Mouse (Mus musculus) 416B (cell line): ENCODE measurements around the gene Homer3.

Source experiments
- DNase-seq: peaks from one replicate; pipeline ENCODE4 v3.0.0; 2011; ENCODE audit warnings: low read depth

Homer3 gene

GRCm38 (mm10) chr8:70282603-70283135, at the start of gene Homer3:
Homer3 (plus strand) TSS chr8:70282827.
- DNase-seq = peak; percentile 97

DNA sequence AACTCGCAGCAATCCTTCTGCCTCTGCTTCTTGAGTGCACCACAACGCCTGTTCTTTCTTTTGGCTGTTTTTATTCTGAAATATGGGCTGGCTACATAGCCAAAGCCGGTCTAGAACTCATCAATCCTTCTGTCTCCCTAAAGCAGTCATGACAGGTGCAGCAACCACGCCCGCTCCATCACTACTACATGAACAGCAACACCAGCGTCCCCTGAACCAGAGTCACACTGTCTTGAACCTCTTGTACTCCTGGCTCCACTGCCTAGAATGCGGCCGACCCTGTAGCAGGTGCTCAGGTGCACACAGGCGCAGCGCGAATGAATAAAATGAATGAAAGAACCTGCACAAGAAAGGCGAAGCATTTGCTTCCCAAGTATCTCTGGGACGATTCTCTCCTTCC, 49.0 kb upstream of the Homer3 start:
- DNase-seq = no peak

DNA sequence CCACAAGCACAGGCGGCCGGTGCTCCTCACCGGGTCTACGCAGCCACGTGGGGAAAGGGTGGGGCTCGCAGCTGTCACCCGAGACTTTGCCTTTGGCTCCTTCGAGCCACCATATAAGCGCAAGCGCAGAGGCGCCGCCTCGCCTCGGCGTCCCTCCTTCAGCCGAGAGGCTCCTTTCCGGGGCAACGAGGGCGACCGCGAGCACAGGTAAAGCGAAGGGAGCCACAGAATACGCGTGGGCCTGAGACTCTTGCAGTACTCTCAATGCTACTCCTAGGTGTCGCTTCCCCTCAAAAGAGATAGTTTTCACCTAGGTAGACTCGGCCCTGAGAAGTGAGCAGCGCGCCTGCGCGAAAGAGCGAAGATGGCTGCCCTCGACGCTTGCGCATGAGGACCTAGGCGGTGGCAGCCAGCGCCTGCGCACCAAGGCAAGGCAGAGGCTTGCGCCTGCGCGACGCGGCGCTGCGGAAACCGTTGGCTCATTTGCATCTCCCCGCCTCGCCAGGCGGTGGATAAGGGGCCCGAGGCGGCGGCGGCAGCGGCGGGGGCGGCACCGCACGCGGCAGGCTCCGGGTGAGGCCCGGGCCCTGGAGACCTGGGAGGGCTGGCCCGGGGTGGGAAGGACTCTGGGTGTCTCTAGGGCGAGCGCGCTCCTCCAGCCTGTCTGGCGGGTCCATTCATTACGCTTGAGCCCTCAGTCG, 48.4 kb upstream of the Homer3 start, which contains the start of the genes Sugp2 and Armc6:
Gene Sugp2 (plus strand): TSS at position 147 of the 701 bp plus-strand sequence.
Gene Armc6 (minus strand): TSS at position 387 of the 701 bp plus-strand sequence.
- peak; percentile 97 for DNase-seq

DNA sequence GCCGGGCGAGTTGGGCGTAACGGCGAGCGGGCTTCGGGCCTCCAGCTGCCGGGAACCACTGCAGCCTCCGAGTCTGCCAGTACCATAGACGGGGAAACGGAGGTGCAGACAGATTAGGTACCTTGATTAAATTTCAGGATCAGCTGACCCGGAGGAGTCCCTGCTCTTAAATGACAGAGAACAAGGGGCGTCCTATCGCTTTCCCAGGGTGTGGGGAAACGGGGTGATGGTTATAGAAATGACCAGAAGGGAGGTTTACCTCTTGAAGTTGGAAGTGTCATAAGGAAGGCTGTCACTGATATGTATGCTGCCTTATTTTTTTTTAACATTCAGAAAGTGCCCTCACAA, 47.9 kb upstream of the Homer3 start:
- no peak for DNase-seq

GRCm38 (mm10) chr8:70237842-70238241, 44.8 kb upstream of the Homer3 start:
- peak; percentile 96 for DNase-seq

DNA sequence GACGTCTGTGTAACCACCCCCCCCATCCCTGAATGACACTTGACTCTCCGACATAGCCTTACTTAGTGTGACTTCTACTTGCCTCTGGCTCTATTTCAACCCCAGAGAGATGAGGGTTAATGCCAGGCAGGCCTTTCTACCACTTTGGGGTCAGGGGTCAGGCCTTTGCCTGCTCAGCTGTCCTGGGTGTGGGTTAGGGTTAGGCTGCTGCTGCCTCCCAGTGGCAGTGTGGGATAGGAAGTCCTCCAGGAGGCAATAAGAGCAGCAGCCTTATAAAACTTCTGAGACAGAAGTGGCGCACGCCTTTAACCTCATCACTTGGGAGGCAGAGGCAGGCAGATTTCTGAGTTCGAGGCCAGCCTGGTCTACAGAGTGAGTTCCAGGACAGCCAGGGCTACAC, 42.0 kb upstream of the Homer3 start:
- peak; percentile 43 for DNase-seq

DNA sequence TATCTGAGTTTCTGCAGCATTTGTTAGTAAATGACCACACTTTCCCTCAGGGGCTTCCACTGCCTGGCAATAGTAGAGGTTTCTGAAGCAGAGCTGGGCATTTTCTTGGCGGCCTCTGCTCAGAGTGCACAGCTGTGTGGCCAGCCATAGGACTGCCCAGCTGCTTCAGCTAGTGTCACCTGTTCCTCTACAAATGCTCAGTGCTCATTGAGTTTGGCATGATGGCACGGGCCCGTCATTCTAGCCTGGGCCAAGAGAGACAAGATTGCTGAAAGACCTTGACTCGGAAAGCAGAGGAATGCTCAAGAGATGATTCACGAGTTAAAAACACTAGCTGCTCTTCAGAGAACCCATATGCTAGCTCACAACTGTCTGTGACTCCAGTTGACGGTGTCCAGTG, 36.0 kb upstream of the Homer3 start:
- DNase-seq = no peak

- no peak for DNase-seq
These were observed 34.8 kb upstream of the Homer3 start for GRCm38 (mm10) chr8:70247841-70248240.

DNA sequence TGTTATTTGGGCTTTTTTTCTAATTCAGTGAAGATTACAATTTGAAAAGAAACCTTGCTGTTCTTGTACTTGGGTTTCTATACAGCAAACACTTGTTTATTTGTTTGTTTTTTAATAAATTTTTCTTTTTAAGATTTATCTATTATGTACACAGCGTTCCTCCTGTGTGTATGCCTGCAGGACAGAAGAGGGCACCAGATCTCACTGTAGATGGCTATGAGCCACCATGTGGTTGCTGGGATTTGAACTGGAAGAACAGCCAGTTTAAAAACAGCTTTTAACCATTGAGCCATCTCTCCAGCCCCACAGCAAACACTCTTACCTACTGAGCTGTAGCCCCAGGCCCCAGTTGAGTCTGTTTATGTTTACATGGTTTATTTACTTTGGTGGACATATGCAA, 28.0 kb upstream of the Homer3 start:
- DNase-seq = peak; percentile 43

- DNase-seq = no peak
These were observed 25.2 kb upstream of the Homer3 start for GRCm38 (mm10) chr8:70257456-70257855.

DNA sequence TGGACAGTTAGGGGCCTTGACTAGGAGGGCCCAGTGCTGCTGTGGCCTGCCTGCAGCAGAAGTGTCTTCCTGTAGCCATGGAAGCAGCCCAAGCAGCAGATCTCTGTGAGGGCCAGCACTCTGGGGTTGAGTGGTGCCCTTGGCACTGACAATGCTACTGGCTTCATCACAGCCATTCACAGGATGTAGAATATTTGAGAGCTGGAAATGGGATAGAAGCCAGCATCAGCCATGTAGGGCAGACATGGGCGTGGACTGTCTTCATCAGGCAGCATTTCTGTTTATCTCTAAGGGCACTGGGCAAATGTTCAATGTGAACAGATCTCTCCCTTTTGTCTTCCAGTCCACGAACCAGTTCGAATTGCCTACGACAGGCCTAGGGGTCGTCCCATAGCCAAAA, 24.0 kb upstream of the Homer3 start:
- DNase-seq = no peak

GRCm38 (mm10) chr8:70259043-70259442, 23.6 kb upstream of the Homer3 start:
- DNase-seq = no peak

DNA sequence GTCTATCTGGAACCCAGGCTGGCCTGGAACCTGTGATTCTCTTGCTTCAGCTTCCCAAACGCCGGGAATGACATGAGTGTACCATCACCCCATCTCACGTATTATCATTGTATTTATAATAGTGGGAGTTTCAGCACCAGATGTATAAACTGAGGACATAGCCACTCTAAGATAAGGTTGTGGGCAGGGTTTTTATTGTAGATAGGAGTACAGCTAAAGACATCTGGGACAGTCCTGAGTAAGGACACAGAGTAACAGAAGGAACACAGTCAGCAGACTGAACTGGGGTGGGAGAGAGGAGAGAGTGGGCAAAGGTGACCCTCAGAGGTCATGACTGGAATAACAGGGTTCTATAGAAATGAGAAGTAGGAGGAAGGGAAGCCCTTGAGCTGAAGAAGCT, 15.0 kb upstream of the Homer3 start:
- DNase-seq = peak; percentile 23

GRCm38 (mm10) chr8:70268311-70268710, 14.3 kb upstream of the Homer3 start:
- DNase-seq = no peak

DNA sequence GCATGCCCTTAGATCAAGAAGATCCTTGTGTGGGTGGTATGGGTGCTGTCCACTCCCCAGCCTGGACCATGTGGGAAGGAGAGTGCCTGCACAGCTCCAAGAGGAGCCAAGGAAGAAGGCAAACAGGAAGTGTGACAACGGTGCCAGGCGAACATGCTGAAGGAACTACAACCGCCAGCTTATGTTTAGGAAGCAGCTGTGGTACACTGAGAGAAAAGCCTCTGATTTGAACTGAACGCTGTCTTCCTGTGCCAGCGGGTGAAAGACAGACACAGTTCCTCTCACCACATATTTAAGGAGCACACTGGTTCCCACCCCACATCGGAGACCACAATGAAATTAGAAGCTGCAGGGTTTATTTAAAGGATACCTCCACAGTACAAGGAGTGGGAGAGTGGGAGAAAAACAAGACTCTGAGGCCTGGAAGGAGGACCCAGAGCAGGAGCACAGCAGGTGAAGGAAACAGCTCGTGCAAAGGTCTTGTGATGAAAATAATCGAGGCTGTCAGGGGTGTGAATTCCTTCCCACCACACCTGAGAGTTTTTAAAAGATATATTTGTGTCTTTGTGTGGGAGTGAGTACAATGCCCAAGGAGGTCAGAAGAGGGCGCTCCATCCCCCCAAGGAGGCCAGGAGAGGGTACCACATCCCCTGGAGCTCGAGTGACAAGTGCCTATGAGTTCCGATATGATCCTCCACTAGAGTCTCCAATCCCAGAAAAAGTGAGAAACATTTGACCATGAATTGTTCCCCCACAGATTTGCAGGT, 13.6 kb upstream of the Homer3 start:
- DNase-seq = peak; percentile 72

- peak; percentile 78 for DNase-seq
These were observed 9.7 kb upstream of the Homer3 start for GRCm38 (mm10) chr8:70272949-70273348.

GRCm38 (mm10) chr8:70274350-70274749, 8.3 kb upstream of the Homer3 start:
- DNase-seq = no peak

DNA sequence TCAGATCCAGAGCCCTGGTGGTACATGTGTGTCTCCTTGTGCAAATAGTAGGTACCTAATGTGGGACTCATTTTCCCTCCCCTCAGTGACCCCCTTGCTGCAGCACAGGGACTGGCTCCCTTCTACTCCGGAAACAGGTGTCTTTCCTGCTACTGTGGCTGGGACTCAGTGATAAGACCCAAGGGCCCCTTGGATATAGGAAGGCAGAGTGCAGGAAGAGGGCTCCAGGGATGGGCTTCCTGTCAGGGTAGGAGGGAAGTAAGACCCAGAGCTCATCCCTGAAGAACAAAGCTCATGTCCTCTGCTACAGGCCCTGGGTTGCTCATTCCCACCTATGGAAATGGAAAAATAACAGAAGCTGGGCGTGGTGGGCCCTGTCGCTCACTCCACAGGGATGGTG, 6.2 kb upstream of the Homer3 start:
- peak; percentile 87 for DNase-seq

GRCm38 (mm10) chr8:70278175-70278574, 4.5 kb upstream of the Homer3 start:
- peak; percentile 24 for DNase-seq

DNA sequence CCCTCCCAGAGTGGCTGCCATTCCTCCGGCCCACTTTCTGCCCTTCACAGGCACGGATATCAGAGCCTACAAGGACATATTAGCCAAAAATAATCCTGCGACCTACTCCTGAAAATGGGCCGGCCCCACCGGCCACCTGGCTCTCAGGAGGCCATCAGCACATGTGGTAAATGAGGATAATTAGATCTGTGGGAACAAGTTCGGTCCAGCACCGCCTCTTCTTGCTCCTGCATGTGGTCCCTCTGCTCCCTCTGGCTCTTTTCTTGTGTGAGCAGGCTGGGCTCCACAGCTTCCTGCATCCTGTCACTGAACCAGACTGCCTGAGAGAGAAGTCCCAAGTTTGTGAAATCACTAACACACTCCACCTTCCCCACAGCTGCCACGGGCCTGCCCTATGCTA, 3.4 kb upstream of the Homer3 start:
- DNase-seq = no peak

- DNase-seq = no peak
These were observed 1.6 kb upstream of the Homer3 start for GRCm38 (mm10) chr8:70281001-70281400.

GRCm38 (mm10) chr8:70283136-70284077, 780 bp downstream of the Homer3 start:
- DNase-seq = peak; percentile 41
